Mouse (Mus musculus) neutrophil, adult 5-6 weeks (primary cell): ENCODE measurements around the gene Gm20388. TPM values are rescaled to one million over a fixed set of nuclear protein-coding genes. Genes with fewer than 3 reads are reported as not detected.

ENCODE experiments used
- ATAC-seq: fragments of 151-379, 151-347 bp; 2 replicates; pipeline ENCODE4 v1.8.0; 2017; ENCODE audit warnings: mild to moderate bottlenecking, moderate TSS enrichment; ENCODE audit not compliant: insufficient number of reproducible peaks, poor library complexity, low FRiP score, severe bottlenecking; ENCODE audit errors: extremely low read depth
- total RNA-seq: library from RNA; stranded (forward); fragments of 200-1000 nt; gene quantifications from 2 replicates; pipeline ENCODE4 v1.2.3, GENCODE M21; 2017

Gene Gm20388
- total RNA-seq, 1 experiment from 2014 or later: 10.8 TPM

GRCm38 (mm10) chr8:121992911-121993310 is 2082.3 kb downstream of the Gm20388 start:
- ATAC-seq: no peak

- ATAC-seq: no peak
Observed at GRCm38 (mm10) chr8:121995112-121995511, 2084.5 kb downstream of the Gm20388 start.

DNA sequence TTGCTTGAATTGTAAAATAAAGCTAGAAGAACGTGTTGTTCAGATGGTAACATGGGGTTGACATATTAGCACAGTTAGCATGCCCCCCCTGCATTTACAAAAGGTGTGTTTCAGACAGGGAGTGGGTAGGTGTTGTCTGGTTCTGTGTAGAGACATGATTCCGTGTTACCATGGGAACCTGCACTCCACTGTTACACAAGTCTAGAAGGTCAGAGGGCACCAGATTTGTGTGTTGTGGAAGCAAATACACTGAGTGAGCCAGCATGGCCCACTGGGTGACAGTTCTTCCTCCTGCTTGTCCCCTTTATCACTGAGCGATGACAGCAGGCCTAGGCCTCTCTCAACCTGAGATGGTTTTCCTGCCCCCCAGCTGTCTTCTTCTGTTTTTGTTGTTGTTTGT is 2085.3 kb downstream of the Gm20388 start:
- ATAC-seq: no peak

GRCm38 (mm10) chr8:121998631-121999030 is 2088.0 kb downstream of the Gm20388 start:
- ATAC-seq: no peak

GRCm38 (mm10) chr8:121999211-121999610 is 2088.6 kb downstream of the Gm20388 start:
- no peak for ATAC-seq

DNA sequence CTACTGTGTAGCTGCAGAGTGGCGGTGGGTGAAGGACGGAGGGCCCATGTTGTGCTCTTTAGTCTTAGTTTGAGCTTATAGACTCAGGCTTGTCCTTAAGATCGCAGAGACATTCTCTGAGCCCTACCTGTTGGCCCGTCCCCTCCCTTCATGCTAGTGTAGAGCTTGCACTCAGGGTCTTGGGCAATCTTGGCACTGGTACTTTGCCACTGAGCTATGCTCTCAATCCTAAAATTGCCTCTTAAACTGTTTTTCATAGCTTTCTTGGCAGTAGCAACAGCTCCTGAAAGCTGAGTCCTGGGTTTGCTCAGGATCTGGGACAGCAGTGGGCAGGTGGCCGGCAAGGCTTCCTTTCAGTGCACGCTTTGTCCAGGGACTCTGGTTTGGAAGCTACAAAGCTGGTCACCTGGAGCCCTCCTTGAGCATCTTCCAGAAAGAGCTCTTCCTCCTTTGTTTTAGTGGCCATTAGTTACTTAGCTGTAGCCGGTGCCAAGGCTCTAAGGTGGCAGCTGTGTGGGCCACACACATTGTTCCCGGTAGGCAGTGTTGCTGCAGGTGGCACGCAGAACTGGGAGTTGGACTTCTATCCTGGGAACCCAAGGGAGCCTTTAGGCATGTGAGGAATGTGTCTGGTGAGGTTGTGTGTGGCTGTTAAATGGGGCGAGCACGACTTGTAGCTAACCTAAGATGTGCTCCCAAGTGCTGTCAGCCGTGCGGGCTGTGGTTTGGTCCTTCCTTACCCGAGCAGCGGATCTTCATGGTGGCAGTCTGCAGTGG is 2090.9 kb downstream of the Gm20388 start:
- ATAC-seq: no peak

- no peak for ATAC-seq
Observed at GRCm38 (mm10) chr8:122003646-122004045, 2093.0 kb downstream of the Gm20388 start.

DNA sequence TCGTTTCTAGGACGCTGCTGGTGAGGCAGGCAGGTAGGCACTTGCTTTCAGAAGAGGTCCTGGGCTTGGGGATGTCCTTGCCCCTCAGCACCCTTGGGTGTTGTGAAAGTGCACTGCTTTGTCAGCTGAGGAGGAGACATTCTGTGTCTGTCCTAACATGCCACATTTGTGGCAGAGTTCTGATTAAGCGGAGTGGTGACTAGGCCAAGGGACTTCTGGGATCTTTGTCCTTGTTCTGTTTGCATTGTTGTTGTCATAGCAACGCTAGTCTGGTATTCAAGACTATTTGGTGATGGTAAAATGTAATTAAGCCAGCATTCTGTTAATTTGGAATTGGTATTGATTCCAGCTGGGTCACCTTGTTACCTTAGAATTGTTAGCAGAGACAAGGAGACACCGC is 2093.5 kb downstream of the Gm20388 start:
- no peak for ATAC-seq

- no peak for ATAC-seq
Observed at GRCm38 (mm10) chr8:122005422-122006204, 2095.0 kb downstream of the Gm20388 start.

GRCm38 (mm10) chr8:122006688-122007484 is 2096.2 kb downstream of the Gm20388 start:
- no peak for ATAC-seq

GRCm38 (mm10) chr8:122008395-122008794 is 2097.8 kb downstream of the Gm20388 start:
- no peak for ATAC-seq

DNA sequence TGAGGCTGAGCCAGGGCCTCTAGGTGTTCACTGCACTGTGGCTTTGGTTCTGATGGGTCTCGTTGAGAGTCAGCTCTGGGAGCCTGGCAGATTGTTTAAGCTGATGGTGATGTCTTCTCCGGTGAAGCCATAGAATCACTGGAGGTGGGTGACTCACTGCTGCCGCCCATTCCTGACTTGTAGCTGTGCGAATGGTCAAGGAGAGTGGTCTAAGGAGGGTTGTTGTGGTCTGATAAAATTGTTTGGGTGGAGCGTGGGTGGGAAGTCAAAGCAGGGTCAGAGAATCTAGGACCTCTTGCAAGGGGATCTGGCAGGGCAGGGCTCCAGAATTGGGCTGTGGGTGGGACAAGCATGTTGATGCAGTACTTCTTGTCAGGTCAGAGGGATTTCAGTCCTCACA is 2100.0 kb downstream of the Gm20388 start:
- no peak for ATAC-seq

DNA sequence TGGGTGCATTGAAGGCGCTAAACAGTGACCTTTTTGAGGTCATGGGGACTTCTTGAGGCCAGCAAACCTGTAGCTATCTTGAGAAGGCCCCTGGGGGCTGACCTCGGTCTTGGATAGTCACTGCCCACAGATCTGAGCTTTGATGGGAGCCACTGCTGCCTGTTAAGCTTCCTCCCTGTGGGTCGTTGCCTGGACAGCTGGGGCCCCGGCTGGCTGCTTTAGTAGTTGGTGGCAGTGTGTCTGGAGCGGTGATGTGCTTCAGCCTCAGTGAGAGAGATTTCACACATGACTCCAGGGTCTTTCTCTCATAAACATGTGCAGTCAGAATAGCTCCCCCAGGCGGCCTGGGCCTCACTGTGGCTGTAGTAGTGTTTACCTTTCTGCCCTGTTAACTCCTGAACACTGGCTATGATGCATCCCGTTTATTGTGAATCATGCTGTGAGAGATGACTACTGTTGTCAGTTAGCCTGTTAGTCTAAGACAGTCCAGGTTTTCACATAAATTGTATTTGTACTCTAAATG is 2100.5 kb downstream of the Gm20388 start:
- ATAC-seq: no peak

GRCm38 (mm10) chr8:122014606-122015005 is 2104.0 kb downstream of the Gm20388 start:
- no peak for ATAC-seq

- ATAC-seq: no peak
Observed at GRCm38 (mm10) chr8:122018046-122018831, 2107.6 kb downstream of the Gm20388 start.

DNA sequence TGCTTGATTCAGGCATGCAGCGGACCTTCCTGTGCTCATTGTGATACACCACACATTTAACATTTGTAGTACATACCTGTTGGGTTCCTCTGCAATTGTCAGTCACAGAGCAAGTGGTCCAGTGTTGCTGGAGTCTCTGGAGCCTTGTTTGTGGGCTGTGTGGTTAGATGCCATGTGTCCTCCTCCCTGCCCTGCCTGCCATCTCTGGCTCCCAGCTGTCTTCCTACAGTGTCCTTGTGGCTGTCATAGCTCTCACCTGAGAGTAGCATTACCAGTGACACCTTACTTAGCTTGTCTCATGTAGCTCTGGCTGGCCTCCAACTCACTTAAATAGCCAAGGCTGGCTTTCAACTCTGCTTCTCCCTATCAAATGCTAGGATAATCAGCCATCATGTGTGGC is 2108.5 kb downstream of the Gm20388 start:
- ATAC-seq: no peak

DNA sequence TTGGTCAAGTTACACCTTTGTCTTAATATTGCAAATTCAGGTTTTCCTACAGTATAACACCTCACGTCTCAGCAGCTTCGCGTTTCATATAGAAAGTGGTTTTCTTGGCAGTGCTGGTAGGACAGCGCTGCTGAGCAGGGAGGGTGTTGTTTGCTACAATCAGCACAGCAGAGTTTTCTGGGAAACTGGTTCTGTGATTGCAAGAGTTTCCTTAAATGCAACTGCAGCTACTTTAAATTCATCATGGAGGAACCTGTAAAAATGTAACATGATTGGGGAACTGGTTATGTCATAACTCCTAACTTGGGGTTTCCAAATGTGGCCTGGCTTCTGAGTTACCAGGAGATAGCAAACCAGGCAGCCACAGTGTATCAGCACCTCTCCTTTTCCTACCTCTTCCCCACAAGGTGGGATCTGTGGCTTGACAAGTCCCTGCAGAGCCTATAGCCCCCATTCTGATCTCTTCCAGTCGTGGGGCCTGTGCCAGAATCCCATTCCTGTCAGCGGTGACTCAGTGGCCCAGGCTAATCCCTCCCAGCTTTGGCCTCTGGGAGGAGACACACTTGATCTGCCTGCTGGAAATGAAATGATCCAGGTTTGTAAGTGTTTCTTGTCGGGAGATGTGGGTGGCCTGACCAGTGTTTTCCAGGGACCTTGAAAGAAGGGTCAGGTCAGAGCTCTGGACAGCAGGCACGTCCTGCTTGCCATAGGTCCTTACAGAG is 2109.6 kb downstream of the Gm20388 start:
- ATAC-seq: no peak

GRCm38 (mm10) chr8:122021725-122022124 is 2111.1 kb downstream of the Gm20388 start:
- ATAC-seq: no peak
